Mouse (Mus musculus) heart, adult 8-10 months (tissue): ENCODE data around the gene Cdc37l1. TPM values are rescaled to one million over a fixed set of nuclear protein-coding genes. Genes with fewer than 3 reads are reported as not detected.

Source experiments
- DNase-seq: peaks from one replicate; pipeline ENCODE4 v3.0.0; 2022; ENCODE audit warnings: low spot score
- total RNA-seq, 4 experiments: library from RNA; stranded (reverse); gene quantifications; 2 replicates each; pipeline ENCODE4 v1.2.4; 2022

Cdc37l1 gene
- total RNA-seq, 4 experiments from 2014 or later, result 56.7 to 76.4 (median 64.3) TPM

DNA sequence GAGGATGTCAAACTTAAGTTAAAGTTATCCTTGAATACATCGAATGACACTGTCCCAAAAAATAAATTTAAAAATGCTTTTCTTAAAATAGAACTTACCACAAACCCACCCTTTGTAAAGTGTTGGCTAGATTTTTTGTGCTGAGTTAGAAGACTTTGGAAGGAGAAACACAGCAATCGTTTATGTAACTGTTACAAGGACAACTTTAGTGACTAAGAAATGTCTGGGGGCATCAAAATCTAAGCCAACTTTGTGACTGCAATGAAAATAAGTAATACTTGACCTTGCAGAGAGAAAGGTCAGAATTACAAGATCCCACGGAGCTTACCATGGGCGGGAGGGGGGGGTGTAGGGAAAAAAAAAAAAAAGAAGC is 56.8 kb downstream of the Cdc37l1 start:
- no peak for DNase-seq

DNA sequence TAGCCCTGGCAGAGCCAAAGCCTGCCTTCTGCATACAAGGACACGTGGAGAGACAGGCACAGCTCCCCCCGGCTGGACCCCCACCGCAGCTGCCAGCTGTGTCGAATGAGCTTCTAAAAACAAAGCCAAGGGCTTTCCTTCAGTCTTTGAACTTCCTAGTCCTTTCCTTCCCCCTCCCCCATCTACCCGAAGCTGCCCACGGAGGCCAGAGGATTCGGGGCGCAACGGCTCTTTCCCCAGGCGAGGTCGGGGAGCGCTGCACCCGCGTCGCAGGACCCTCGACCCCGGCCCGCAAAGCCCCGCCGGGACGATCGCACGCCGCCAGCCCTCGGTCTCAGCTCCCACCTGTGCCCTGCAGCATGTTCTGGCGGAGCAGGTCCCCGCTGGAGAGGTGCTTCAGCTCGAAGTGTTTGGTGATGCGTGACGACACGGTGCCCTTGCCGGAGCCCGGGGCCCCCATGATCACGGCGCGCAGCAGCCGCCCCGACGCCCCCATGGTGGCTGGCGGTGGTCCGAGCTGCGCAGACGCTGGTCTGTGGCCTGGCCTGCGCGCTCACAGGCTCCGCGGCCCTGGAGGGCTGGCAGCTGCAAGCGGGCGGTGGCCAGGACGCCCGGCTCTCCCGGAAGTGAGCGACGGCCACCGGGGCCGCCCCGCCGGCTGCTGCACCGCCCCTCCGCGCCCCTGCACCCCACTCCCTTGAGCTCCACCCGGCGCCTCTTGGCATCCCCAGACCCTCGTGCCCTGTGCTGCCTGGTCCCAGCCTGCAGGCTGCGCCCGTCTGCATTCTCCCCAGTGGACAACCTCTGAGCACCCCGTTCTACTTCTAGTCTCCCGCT is 57.4 kb downstream of the Cdc37l1 start, which contains the start of gene Ak3:
TSS of gene Ak3 (minus strand) at position 628 of the 837 bp plus-strand sequence.
- peak; percentile 71 for DNase-seq

DNA sequence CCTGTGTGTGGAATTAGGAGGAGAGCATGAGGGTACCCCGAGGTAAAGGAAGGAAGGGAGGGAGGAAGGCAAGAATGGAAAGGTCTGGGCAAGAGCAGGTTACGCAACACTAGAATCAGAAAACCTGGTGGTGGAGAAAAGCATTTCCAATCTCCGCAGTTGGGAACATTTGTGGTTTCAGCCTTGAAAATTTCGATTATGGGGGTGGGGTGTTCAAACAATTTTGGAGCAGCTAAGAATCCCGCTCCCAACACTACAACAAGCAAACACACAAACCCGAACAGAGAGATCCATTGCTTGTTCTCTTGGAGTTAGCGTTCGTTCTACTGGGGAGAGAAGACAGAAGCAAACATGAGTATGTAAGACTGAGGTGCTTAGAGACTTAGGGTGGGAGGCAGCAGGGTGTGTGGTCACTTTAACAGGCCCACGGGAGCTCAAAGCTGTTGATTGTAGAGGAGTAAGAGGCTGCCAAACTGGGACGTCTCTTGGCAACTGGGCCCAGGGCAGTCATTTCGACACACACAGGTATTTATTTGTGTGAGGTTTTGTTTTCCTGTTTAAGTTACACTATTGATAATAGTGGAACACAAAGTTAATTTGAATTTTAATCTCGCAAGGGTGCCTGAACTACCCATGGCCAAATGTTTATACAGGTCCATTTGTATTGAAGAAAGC is 59.4 kb downstream of the Cdc37l1 start:
- no peak for DNase-seq

DNA sequence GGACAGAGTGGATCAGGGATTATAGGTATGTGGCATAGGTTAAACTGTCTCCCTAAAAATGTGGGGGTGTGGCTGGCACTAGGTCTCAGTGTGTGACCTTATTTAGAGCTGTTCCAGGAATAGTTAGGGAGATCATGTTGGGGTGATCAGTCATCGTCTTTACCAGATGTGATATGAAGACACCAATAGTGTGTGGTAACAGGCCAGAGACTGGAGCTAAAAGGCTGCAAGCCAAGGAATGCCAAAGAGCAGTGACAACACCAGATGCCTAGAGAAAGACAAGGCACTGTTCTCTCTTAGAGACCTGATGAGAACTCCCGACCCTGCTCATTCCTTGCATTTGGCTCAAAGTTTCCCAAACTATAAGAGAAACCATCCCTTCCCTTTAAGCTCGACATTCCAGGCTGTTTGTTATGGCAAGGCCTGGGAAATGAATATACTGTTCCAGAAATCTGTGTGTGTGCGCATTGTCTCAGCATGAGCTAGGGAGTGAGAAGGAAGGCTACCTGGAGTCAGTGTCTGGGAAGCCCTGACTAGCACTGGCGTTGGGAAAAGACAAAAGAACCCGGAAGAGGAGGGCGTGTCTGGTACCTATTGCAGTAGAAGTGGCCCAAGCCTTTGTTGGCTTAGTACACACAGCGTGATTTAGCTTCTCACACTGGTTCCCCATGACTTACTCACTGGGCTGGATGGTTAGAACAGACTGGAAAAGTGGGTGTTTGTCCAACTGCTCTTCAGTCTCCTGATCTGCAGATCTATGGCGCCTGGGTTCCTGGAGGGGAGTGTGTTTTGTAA is 60.2 kb downstream of the Cdc37l1 start:
- DNase-seq, result no peak

DNA sequence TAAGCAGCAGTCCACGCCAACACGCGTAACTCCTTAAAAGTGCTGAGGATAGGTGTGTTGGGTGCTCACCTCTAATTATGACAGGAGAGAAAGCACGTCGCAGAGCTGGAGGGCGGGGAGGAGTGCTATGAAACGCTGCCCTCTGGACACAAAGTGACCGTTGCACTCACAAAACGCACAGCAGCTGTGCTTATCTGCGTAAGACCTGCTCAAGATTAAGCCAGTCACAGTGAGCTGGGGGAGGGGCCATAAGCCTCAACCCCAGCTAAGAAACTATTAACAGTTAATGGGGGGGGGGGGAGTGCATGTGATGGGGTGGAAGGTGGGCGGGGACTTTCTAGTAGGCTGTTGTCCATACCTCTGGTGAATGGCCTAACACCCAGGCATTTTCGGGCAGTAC is 62.6 kb downstream of the Cdc37l1 start:
- DNase-seq, result no peak

DNA sequence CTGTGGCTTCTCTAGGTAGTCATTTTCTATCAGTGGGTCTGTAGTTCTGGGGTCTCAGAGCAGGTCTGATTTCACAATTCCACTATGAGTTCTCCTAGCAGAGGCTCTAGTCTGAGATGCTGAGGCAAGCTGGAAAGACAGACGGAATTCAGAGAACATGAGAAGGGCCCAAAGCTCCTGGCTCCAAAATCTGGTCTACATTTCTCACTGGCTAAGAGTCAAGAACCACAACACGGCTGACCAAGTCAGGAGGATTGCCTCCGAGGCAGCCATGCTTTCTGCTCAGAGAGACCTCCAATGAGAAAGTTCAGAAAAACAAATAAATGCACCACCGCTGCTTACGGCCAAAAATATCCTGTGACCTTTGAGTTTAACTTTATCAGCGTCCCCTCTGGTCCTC is 64.4 kb downstream of the Cdc37l1 start:
- DNase-seq, result no peak

DNA sequence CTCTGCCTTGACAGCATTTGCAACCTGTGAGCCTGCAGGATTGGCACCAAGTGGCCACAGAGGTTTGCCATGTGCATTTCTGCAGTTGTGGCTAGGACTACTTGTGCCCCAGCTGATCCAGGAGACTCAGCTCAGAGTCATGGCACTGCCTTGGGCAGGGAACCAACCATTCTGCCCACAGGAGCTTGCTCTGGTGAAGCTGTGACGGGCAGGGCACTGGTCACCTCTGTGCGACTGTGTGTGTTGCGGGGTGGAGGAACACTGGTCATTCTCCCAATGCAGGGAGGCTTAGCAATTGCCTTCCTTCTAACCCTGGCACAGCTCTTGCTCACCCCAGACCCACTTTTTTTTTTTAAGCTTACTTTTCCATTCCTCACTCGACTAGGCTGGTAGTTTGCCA is 65.3 kb downstream of the Cdc37l1 start:
- no peak for DNase-seq

DNA sequence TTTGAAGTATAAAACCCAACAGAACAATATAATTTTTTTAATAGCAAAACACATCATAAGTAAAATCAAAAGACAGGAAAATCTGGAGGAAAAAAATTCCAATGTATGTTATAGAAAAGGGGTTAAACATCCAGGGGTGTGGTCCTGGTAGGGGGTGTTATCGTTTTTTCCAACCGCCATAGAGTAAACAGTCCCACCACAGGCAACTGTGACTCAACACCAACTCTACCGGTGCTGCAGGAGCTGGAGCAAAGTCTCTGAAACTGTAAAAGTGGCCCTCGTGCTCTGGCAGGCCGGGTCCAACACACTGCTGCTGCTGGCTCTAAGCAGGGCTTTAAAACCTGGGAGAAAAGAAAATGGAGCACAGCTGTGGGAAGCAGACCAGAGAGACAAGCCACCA is 68.6 kb downstream of the Cdc37l1 start:
- DNase-seq, result no peak

DNA sequence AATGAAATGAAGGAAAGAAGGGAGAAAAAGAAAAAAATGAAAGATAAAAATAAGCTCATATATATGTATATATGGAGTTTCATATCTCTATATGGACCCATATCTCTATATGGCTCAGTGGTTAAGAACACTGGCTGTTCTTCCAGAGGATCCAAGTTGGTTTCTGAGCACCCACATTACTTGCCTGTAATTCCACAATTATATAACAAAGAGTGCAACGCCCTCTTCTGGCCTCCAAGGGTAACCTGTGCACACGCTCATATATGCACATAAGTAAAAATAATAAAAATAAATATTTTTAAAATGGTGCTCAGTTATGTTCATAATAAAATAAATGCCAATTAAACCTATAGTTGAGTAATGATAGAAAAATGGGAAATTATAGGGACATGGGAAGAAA is 69.5 kb downstream of the Cdc37l1 start:
- DNase-seq, result no peak

DNA sequence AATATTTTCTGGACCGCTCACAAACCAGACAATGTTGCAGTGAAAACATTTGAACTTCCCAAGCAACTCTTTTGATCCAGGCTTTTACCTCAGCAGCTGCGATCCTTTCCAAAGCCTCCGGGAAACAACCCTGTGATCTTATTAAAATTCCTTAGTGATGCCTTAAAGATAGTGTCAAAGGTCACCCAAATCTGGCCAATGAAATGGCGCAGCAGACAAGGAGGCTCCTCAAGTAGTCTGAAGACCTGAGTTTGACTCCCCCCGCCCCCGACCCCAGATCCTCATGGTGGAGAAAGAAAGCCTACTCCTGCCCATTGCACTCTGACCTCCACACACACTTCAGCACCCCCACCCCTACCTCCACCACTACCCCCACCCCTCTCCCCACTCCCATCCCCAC is 70.1 kb downstream of the Cdc37l1 start:
- DNase-seq, result no peak

DNA sequence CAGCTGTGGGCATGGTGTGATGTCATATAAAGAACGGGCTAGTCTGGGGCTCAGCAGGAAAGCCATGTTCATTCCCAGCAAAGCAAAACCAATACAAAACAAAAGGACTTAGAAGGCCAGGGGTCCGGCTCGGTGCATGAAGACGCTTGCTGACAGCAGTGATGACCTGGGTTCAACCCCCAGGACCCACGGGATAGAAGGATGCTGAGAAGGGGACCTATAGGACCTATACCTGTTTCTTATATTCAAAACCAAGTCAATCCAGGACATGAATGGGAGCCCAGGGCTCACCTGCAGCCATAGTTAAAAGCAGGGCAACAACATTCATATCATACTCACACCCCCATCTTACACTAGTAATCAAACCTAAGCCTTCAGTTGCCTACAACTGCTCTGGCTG is 72.9 kb downstream of the Cdc37l1 start:
- DNase-seq, result no peak

DNA sequence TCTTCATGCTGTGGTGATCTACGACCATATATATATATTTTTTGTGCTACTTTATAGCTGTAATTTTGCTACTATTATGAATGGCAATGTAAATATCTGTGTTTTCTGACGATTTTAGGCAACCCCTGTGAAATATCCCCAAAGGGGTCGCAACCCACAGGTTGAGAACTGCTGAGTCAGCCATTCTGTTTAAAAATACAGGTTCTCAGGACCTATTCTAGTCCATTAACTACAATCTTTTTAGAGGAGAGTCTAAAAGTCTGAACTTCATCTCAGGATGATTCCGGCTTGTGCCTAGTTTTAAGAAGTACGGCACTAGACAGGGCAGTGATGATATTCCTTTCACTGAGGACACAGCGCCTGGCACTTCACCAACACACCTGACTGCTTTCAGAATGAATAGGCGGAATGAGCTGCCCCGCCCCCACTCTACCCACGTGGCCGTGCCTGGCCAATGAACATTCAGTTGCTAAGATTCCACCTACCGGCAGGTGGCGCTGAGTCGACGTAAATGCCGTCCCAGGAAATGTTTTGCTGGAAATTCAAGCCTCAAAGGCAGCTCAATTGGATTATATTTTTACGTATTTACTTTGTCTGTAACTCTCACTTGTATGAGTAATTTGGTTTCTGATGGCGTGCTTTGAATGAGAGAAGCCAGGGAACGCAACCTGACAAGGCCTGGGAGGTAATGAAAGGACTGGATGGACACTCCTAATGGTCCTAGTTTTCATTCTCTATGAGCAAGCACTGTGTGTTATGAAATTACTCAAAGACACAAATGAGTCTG is 73.6 kb downstream of the Cdc37l1 start:
- DNase-seq, result peak; percentile 92

DNA sequence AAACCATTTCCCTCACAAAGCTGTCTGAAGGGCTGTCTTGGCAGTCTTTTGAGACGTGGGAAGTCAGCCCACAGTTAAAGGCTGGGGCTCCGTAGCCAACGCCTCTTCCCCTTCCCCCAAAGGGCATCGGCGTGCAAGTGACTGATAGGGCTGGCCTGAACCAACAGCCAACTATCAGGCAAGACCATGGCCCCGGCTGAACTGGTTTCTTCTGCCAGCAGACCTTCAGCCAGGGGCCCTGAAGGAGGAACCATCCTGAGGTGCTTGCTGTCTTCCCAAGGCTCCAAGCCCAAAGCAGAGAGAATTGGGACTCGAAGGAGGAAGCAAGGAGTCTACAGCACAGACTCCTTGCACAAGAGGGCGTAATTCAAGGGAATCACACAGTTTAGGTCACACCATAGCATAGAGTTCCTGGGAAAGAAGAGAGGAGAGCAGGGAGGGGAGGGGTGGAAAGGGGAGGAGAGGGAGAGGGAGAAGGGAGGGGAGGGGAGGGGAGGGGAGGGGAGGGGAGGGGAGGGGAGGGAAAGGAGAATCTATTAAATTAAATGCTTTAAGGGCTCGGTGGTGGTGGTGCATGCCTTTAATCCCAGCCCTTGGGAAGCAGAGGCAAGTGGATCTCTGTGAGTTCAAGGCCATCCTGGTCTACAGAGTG is 74.4 kb downstream of the Cdc37l1 start:
- peak; percentile 60 for DNase-seq

DNA sequence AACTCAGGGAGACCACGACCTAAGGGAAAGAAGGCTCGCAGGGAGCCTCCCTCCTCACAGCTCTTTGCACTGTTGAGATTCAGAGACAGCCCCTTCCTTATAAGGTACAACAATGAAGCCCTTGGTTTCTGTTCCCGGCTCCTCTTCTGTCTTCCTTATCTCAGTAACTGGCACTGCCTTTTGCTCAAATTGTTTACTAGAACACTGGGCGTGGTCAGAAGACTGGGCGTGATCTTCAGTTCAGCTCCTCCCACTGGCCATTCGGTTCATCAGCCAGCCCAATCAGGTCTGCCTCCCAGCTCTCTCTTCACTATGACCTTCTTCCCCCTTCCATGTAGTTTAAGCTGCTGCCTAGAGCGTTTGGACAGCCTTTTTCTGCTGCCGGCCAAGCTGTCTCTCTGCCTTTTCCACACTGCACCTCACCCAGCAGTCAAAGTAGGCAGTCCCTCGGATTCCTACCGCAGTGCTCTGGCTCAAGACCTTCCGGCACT is 76.9 kb downstream of the Cdc37l1 start:
- DNase-seq, result peak; percentile 90

DNA sequence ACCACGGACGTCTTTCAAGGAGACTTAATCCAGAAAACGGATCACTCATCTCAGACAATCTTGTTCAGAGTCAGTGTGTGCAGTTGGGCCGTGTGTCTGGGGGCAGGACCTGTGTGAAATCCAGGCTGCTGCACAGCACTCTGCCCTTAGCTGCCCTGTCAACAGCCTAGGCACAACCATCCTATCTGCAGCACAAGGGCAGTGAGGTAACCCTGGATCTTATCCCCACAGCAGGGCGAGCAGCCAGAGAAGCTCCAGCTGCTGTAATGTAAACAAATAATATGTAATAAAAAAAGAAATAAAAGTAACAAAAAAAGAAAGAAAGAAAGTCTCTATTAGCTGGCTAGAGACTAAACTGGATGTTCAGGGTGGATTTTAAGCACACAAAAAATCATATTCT is 79.0 kb downstream of the Cdc37l1 start:
- no peak for DNase-seq

DNA sequence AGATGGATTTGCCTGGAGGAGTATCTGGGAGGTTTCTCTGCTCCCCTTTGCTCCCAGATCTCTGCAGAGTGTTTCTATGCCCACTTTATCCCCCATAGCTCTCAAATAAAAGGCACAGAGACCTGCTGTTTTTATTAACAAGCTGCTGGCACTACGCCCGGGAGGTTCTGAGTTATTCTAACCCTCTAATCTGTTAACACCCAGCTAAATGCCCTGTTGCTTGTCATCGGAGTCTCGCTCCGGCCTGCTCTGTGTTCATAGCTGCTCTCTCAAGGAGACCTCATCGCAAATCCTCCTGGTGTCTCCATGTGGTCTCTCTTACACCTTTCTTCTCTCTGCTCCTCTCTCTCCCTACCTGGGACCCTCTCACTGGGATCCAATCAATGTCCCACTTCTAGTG is 84.7 kb downstream of the Cdc37l1 start:
- DNase-seq, result peak; percentile 41

Other genes with a start within 250 kb of the Cdc37l1 start
- gene Slc1a1, start 155.3 kb upstream of the Cdc37l1 start, total RNA-seq, result 1 to 10 TPM; 1.7 to 4.1 (median 2.4) TPM
- 1 to 10 TPM; 6.7 to 9.4 (median 7.8) TPM for gene Plpp6, start 26.4 kb upstream of the Cdc37l1 start, total RNA-seq
- gene 4430402I18Rik, start 22.6 kb upstream of the Cdc37l1 start, total RNA-seq, result 10 to 100 TPM; 26.9 to 31.3 (median 29.9) TPM
- gene Ak3, start 57.6 kb downstream of the Cdc37l1 start, total RNA-seq, result 100 to 1,000 TPM in 2 of 4 experiments, 10 to 100 TPM in 2; 76.6 to 102 (median 91.8) TPM
- gene Rcl1, start 111.0 kb downstream of the Cdc37l1 start, total RNA-seq, result 1 to 10 TPM; 4.4 to 6.6 (median 5.8) TPM